Mouse (Mus musculus): ENCODE measurements around the gene Mrpl38.

Gene Mrpl38

GRCm38 (mm10) chr11:116138468-116139138, at the start of gene Mrpl38:
Gene Mrpl38, minus strand, starts transcription at chr11:116138868.
- peak; percentile 93 for DNase-seq (ENCODE audit: low read depth)

DNA sequence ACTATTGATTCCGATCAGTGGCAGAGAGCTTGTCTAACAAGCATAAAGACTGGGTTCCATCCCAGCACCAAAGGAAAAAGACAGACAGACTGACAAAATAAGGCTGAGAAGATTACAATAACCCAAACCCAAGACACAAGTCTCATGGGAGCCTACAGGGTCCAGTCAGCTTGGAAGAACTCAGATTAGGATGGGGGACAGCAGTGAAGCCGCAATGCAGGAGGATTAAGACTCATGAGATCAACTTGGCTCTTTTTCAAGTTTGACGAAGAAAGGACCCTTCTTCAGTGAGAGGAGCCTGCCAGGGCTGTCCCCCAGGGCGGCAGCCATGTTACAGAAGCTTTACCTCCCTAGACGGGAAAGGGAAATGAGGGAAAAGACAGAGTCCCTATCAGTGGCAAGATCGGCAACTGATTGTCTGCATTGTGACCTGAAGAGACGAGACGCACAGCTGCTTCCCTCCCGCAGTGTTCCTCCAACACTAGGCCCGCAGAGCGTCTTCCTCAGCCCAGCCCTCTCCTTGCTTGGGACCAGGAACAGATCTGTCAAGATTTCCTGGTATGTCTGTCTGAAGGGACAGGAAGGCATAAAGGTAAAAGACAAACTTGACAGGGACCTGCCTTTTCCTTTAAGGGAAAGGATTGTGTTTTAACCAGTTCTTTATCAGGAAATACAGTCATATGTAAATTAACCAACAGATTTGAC, 48.7 kb upstream of the Mrpl38 start:
- no peak for DNase-seq (ENCODE audit: low read depth)

DNA sequence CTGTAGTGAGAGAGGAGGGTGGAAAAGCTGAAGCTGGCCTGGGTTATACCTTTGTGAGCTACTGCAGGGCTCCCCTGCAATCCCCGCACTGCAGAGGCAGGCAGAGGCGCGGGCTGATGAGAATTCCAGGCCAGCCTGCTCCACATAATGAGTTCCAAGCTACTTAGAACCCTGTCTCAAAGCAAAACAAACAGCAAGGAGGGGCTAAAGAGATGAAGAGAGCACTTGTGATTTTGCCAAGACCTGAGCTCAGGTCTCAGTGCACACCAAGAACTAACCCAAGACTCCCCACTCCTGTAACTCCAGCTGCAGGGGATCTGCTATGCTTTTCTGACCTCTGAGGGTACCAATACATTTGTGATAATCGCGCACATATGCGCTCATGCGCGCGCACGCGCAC, 47.7 kb upstream of the Mrpl38 start:
- no peak for DNase-seq (ENCODE audit: low read depth)

- no peak for DNase-seq (ENCODE audit: low read depth)
These were observed 47.2 kb upstream of the Mrpl38 start for GRCm38 (mm10) chr11:116185836-116186235.

GRCm38 (mm10) chr11:116178411-116179121, 39.9 kb upstream of the Mrpl38 start:
- DNase-seq (ENCODE audit: low read depth) = no peak

DNA sequence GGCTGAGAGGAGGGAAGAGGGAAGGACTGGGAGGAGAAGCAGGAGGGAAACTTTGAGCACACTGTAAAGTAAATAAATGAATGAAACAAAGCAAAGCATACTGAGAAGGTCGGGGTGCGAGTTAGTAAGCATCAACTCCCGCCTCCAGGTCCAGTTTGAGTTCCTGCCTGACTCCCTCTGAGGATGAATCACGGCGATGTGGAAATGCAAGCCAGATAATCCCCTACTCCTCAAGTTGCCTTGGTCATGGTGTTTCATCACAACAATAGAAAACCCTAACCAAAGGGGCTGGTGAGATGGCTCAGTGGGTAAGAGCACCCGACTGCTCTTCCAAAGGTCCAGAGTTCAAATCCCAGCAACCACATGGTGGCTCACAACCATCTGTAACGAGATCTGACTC, 37.3 kb upstream of the Mrpl38 start:
- DNase-seq (ENCODE audit: low read depth) = no peak

- DNase-seq (ENCODE audit: low read depth) = no peak
These were observed 36.2 kb upstream of the Mrpl38 start for GRCm38 (mm10) chr11:116174775-116175448.

GRCm38 (mm10) chr11:116171959-116172358, 33.3 kb upstream of the Mrpl38 start:
- no peak for DNase-seq (ENCODE audit: low read depth)

GRCm38 (mm10) chr11:116170003-116170800, 31.5 kb upstream of the Mrpl38 start:
- no peak for DNase-seq (ENCODE audit: low read depth)

DNA sequence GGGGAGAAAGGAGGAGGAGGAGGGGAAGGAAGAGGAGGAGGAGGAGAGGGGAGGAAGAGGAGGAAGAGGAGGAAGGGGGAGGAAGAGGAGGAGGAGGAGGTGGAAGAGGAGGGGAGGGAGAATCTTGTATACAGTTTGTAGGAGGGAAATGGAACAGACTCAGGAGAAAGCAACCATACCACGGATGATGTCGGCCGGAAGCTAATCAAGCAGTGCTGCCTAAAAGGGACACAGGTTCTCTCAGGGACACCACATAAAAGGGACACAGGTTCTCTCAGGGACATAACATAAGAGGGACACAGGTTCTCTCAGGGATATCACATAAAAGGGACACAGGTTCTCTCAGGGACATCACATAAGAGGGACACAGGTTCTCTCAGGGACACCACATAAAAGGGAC, 30.5 kb upstream of the Mrpl38 start:
- DNase-seq (ENCODE audit: low read depth) = no peak

DNA sequence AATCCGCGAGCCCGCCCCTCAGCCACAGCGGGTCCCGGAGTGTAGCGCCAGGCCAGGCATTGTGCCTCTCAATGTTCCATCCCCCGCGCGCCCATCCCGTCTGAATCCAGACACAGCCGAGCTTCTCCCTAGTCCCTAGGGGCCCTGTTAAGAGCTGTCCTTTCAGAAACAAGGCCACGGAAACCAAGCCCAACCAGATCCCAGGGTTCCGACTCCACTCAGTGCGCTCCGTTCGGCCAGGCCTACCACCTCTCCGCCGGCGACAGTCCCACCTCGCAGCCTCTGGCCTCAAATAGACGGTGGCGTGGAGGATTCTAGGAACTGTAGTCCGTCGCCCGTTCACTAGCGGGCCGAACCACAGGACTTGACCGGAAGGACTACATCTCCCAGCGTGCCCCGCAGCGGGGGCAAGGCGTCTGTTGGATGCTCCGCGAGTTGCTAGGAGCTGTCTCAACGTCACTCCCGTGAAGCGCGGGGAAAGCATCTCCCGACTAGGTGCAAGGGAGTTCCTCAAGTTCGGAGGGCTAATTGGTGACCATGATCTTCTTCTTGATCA, 29.3 kb upstream of the Mrpl38 start, which contains the start of gene Fbf1:
Gene Fbf1, minus strand, starts transcription at position 283 of the 556 bp plus-strand sequence.
- peak; percentile 89 for DNase-seq (ENCODE audit: low read depth)

- peak; percentile 17 for DNase-seq (ENCODE audit: low read depth)
These were observed 28.6 kb upstream of the Mrpl38 start for GRCm38 (mm10) chr11:116167232-116167631.

DNA sequence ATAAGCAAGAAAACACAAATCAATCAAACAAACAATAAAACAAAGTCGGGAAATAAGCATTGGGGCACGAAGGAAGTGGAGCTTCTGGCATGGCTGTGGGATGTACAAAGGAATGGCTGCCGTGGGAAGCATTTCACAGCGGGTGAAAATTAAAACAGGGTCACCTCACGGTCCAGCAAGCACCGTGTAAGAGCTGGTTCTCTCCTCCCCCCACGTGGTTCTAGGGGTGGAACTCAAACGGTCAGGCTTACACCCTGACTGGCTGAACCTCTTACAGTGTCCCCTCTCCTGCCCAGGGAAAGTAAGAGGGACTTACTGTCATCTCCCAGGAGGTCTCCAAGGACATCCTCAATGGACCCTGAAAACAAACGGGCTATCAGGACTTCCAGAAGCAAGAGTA, 24.3 kb upstream of the Mrpl38 start:
- DNase-seq (ENCODE audit: low read depth) = no peak

GRCm38 (mm10) chr11:116162146-116162545, 23.5 kb upstream of the Mrpl38 start:
- no peak for DNase-seq (ENCODE audit: low read depth)

DNA sequence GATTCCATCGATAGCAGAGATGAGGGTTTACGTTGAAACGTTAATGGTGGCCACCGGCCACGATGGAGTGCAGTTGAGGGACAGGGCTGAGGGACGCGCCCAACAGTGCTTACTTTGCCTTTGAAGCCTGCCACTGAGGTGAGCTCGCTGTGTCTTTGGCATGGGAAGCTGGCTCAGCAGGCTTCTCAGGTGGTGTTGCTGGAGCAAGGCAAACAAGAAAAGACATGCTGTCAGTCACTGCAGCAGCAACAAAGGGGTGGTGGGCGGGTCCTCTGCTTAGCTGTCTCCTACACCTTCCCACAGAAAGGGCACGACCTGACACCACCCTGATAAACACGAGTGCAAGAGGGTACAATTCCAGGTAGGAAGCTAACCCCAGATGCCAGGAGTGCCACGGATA, 22.6 kb upstream of the Mrpl38 start:
- no peak for DNase-seq (ENCODE audit: low read depth)

GRCm38 (mm10) chr11:116150960-116151359, 12.3 kb upstream of the Mrpl38 start:
- no peak for DNase-seq (ENCODE audit: low read depth)

DNA sequence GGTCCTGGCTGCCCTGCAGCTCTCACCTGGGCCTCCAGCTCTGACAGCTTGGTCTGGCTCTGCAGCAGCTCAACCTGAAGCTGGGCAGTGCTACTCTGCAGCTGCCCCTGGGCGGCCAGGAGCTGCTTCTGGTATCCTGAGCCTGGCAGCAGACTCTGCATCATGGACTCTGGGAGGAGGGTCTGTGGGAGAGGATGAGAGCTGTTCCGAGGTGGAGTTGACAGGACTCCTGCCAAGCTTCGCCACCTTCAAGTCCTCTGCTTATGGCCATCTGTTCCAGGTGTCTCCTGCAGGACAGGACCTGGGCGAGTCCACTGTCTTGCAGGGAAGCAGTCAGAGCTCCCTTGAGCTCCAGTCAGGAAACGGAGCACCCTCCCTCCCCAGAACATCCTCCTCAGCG, 10.7 kb upstream of the Mrpl38 start:
- no peak for DNase-seq (ENCODE audit: low read depth)

- DNase-seq (ENCODE audit: low read depth) = no peak
These were observed 10.1 kb upstream of the Mrpl38 start for GRCm38 (mm10) chr11:116148761-116149221.

- DNase-seq (ENCODE audit: low read depth) = no peak
These were observed 7.8 kb upstream of the Mrpl38 start for GRCm38 (mm10) chr11:116146294-116146985.

- DNase-seq (ENCODE audit: low read depth) = no peak
These were observed 7.0 kb upstream of the Mrpl38 start for GRCm38 (mm10) chr11:116145481-116146293.

Data from c-Kit-positive CD71-negative TER-119-negative erythroid progenitor cells, embryonic 14.5 days (primary cell).